Mouse (Mus musculus): ENCODE measurements at regions not wholly inside any gene's neighbourhood (a gene's known extent, or its start where the extent isn't known, plus 50 kb on each side); places are given as distances from the start of the nearest gene placed in this dataset.
"Not testable (repeated sequence)": the region's sequence is repeated elsewhere in the genome, so short reads cannot be mapped to it uniquely, and the experiment has no call there.

GRCm38 (mm10) chr10:130594046-130594734, 97.0 kb upstream of the Vmn2r87 start:
- peak; percentile 37 for DNase-seq

DNA sequence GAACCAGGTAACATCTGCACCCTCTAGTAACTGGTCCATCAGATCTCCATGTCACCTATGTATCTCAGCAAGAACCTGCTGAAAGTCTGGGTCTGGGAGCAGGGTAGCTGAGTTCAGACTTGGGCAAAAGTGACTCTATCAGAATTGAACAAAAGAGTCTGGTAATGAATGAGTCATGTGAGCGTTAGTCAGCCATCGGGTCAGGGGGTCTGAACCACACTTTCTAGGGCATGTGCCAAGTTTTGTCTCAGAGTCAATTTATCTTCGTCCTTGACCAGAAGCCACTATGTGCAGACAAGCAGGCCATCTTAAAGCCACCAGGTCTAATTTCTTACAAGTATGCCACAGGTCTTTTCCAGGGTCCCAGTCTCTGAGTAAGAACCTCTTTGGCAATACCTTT, 69.2 kb upstream of the Vmn2r87 start:
- DNase-seq, result not testable (repeated sequence)

DNA sequence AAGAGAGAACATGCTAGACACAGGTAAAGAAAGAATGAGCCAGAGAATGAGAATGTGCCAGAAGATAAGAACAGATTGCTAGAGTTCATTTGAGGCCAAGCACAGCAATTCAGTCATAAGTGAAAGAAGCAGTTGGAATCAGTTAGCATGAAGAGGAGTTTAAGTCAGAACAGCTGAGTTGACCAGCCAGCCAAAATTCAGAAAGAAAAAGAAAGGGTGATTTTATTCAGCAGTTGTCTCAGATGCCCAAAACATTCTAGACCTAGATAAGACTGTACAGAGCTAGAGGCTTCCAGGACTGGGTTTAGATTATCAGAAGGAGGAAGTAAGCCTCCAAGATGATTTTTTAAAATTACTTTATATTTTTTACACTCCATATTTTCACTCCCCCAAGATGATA, 51.4 kb upstream of the Vmn2r87 start:
- DNase-seq, result no peak

Small RNA genes lying in the stretch of these regions (microRNA-seq; reads per million reads assigned to microRNA genes)
- gene Gm26445, result 0 reads per million in 2 experiments
